Mouse (Mus musculus) CH12.LX (cell line): ENCODE results near the gene Gm20388. TPM values are rescaled to one million over a fixed set of nuclear protein-coding genes. Genes with fewer than 3 reads are reported as not detected.

ENCODE experiments used
- DNase-seq: peaks from one replicate; pipeline ENCODE4 v3.0.0-alpha.2; 2013; ENCODE audit errors: extremely low read depth
- H3K27ac ChIP-seq: 2 replicates; pipeline ENCODE4 v1.5.1; 2012; ENCODE audit warnings: low read depth, mild to moderate bottlenecking, control low read depth, moderate library complexity; ENCODE audit not compliant: insufficient read depth
- H3K27me3 ChIP-seq: replicated peaks from 2 replicates; pipeline ENCODE3; 2012; ENCODE audit warnings: inconsistent platforms
- H3K36me3 ChIP-seq, 2 experiments: replicated peaks in 1 of 2; 2 replicates each; pipeline versions ENCODE3 to v1.6.1; 2012; ENCODE audit warnings: inconsistent platforms in 1 of 2, low read length in 1 of 2, mild to moderate bottlenecking in 1 of 2, mixed read lengths in 1 of 2, moderate library complexity in 1 of 2; ENCODE audit not compliant: control insufficient read depth in 1 of 2, insufficient read depth in 1 of 2
- H3K4me1 ChIP-seq, 2 experiments: 2 replicates each; pipeline ENCODE4 v1.6.1; 2012; ENCODE audit warnings: inconsistent platforms in 1 of 2, moderate library complexity in 1 of 2; ENCODE audit not compliant: insufficient read depth in 2 of 2, control insufficient read depth in 1 of 2
- H3K4me2 ChIP-seq: 2 replicates; pipeline ENCODE4 v1.6.1; 2012; ENCODE audit warnings: low read depth, mild to moderate bottlenecking, control low read depth; ENCODE audit not compliant: poor library complexity, insufficient read depth, severe bottlenecking
- H3K4me3 ChIP-seq, 3 experiments: fragments of 150-350 bp in 1 of 3; sonication (generic) in 1 of 3; replicated peaks in 1 of 3; 2 replicates each; pipeline versions ENCODE3 to v1.5.1; 2011 to 2012; ENCODE audit warnings: low read depth in 2 of 3, low read length in 2 of 3, mild to moderate bottlenecking in 2 of 3, moderate library complexity in 2 of 3, control low read depth in 1 of 3, improper control_type of control experiment in 1 of 3, inconsistent platforms in 1 of 3, mixed read lengths in 1 of 3; ENCODE audit not compliant: poor library complexity in 1 of 3
- H3K79me2 ChIP-seq: replicated peaks from 2 replicates; pipeline ENCODE4 v1.6.1; 2012; ENCODE audit warnings: mild to moderate bottlenecking, moderate library complexity; ENCODE audit not compliant: control insufficient read depth, poor library complexity, insufficient read depth, severe bottlenecking; ENCODE audit errors: extremely low read depth
- H3K9ac ChIP-seq: 2 replicates; pipeline ENCODE4 v1.6.1; 2012; ENCODE audit warnings: low read depth, mild to moderate bottlenecking, control low read depth, moderate library complexity; ENCODE audit not compliant: insufficient read depth
- H3K9me3 ChIP-seq: replicated peaks from 2 replicates; pipeline ENCODE3; 2012; ENCODE audit warnings: low read length, inconsistent platforms, mixed read lengths
- ELF1 ChIP-seq: IDR thresholded peaks from 2 replicates; pipeline ENCODE4 v1.6.1; 2014; ENCODE audit warnings: low read depth, mild to moderate bottlenecking, inconsistent platforms, low read length, improper control_type of control experiment
- ETS1 ChIP-seq: conservative IDR thresholded peaks from 2 replicates; pipeline ENCODE4 v1.6.1; 2012; ENCODE audit warnings: low read depth, mild to moderate bottlenecking, inconsistent platforms, low read length, improper control_type of control experiment, moderate library complexity
- MAFK ChIP-seq: IDR thresholded peaks from 2 replicates; pipeline ENCODE4 v1.6.1; 2011; ENCODE audit warnings: low read length, improper control_type of control experiment; ENCODE audit not compliant: insufficient replicate concordance
- NELFE ChIP-seq: IDR thresholded peaks from 2 replicates; pipeline ENCODE4 v1.6.1; 2011; ENCODE audit warnings: low read depth, low read length, improper control_type of control experiment
- POLR2A ChIP-seq: IDR thresholded peaks from 2 replicates; pipeline ENCODE4 v1.6.1; 2011; ENCODE audit warnings: low read depth, mild to moderate bottlenecking, improper control_type of control experiment, low read length
- RAD21 ChIP-seq: IDR thresholded peaks from 2 replicates; pipeline ENCODE4 v1.6.1; 2011; ENCODE audit warnings: low read depth, mild to moderate bottlenecking, low read length, improper control_type of control experiment, moderate library complexity
- RCOR1 ChIP-seq: conservative IDR thresholded peaks from 2 replicates; pipeline ENCODE4 v1.6.1; 2012; ENCODE audit warnings: low read depth, mild to moderate bottlenecking, inconsistent platforms, low read length, improper control_type of control experiment
- TBP ChIP-seq: conservative IDR thresholded peaks from 2 replicates; pipeline ENCODE4 v1.6.1; 2011; ENCODE audit warnings: low read depth, low read length, improper control_type of control experiment
- USF2 ChIP-seq: conservative IDR thresholded peaks from 2 replicates; pipeline ENCODE4 v1.6.1; 2011; ENCODE audit warnings: low read depth, low read length, improper control_type of control experiment
- ZNF384 ChIP-seq: IDR thresholded peaks from 2 replicates; pipeline ENCODE4 v1.6.1; 2012; ENCODE audit warnings: low read depth, low read length, improper control_type of control experiment, inconsistent platforms
- dilution Hi-C: fragments of 300-500 bp; cut with MboI; formaldehyde crosslinking; loops from 2 replicates; pipeline ENCODE4 v1.14.3; 2020; ENCODE audit warnings: low sequenced_read_pairs; ENCODE audit not compliant: extremely low pct_unique_long_range_greater_than_20kb, extremely low pct_ligation_motif_present
- in situ Hi-C: fragments of 300-500 bp; cut with MboI; formaldehyde crosslinking; loops from 3 replicates; pipeline ENCODE4 v1.14.3; 2019; ENCODE audit warnings: low sequenced_read_pairs, low pct_ligation_motif_present, low pct_unique_long_range_greater_than_20kb, mixed read lengths
- polyA plus RNA-seq: library from polyadenylated mRNA; unstranded; fragments of >175 nt; gene quantifications from 2 replicates; pipeline ENCODE4 v1.2.1, GENCODE M21; 2012; ENCODE audit warnings: low read depth; ENCODE audit not compliant: insufficient read length
- total RNA-seq, 2 experiments: library from RNA; depleted of rRNA; stranded (reverse); fragments of 300-350 nt in 1 of 2; fragments of >200 nt in 1 of 2; gene quantifications; 2 replicates each; pipeline ENCODE4 v1.2.3; 2012 to 2014

Gene Gm20388
- total and polyA plus RNA-seq, 3 experiments = 14.8 to 26.3 (median 22.2) TPM

GRCm38 (mm10) chr8:122727412-122727811 is 2816.8 kb downstream of the Gm20388 start (continued):
- TF ChIP-seq RAD21 = no peak; the same call in none of the 2 replicates
- TF ChIP-seq, all 38 proteins: peak for 3

DNA sequence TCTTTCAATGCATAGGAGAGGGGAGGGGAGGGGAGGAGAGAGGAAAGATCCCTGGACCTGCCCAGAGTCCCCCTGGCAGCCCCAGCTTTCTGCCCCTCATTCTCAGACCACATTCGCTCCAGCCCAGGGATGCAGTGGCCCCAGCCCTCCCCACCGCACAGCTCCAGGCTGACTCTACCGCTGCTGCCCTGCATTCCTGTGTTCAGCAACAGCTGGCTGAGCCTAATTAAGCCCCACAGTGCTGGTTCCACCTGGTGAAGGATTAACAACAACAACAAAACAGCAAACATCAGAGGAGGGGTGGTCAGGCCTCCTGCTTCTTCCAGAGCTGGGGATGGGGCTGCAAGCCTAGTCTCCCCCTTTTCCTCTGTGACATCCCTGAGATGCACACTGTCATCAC is 2818.0 kb downstream of the Gm20388 start:
- H3K4me2 ChIP-seq = no peak overlapping the region
- no peak overlapping the region for H3K27ac ChIP-seq
- H3K79me2 ChIP-seq = no peaks in the 10 kb centered on the region
- TF ChIP-seq ETS1 = no peak
- H3K36me3 ChIP-seq = no peaks in the 10 kb centered on the region
- H3K9ac ChIP-seq = no peak overlapping the region
- dilution Hi-C loops (no loop called here), in situ Hi-C loops (no loop called here)
- H3K4me3 ChIP-seq = no peak overlapping the region
- H3K9me3 ChIP-seq = no peaks in the 10 kb centered on the region
- DNase-seq = no peak
- peaks cover 6 to 9% of the 10 kb centered on the region in 2 experiments; a peak in 3 of 4 replicates for H3K4me1 ChIP-seq
- H3K27me3 ChIP-seq = no peaks in the 10 kb centered on the region

- TF ChIP-seq POLR2A (no peak), ETS1 (no peak), ZNF384 (no peak), RCOR1 (no peak), NELFE (no peak), USF2 (no peak), ELF1 (no peak), TBP (no peak), MAFK (no peak)
- TF ChIP-seq, all 38 proteins: peak for 0
- H3K9me3 ChIP-seq = no peaks in the 10 kb centered on the region
- no peaks in the 10 kb centered on the region for H3K36me3 ChIP-seq
- no peak overlapping the region for H3K4me3 ChIP-seq
- no peak overlapping the region for H3K27ac ChIP-seq
- H3K4me2 ChIP-seq = no peak overlapping the region
- no peak overlapping the region for H3K9ac ChIP-seq
- dilution Hi-C loops (no loop called here), in situ Hi-C loops (no loop called here)
- no peak for DNase-seq
- H3K4me1 ChIP-seq = peaks cover 10 to 23% of the 10 kb centered on the region in 2 experiments
- H3K79me2 ChIP-seq = no peaks in the 10 kb centered on the region
- H3K27me3 ChIP-seq = no peaks in the 10 kb centered on the region
These were observed 2824.5 kb downstream of the Gm20388 start for GRCm38 (mm10) chr8:122735110-122735509.
